Mouse (Mus musculus) gastrocnemius, adult 18-20 months (tissue): ENCODE data around the gene Anxa9. TPM values are rescaled to one million over a fixed set of nuclear protein-coding genes. Genes with fewer than 3 reads are reported as not detected.
"Not testable (repeated sequence)": the region's sequence is repeated elsewhere in the genome, so short reads cannot be mapped to it uniquely, and the experiment has no call there.

Source experiments
- DNase-seq: peaks from one replicate; pipeline ENCODE4 v3.0.0; 2021; ENCODE audit warnings: low spot score
- long read RNA-seq, 2 experiments: library from polyadenylated mRNA; stranded (forward); transcript quantifications; one replicate each; pipeline ENCODE4 v2.0.0; 2021
- total RNA-seq, 2 experiments: library from RNA; stranded (reverse); gene quantifications; 2 replicates each; pipeline ENCODE4 v1.2.3; 2021

Anxa9 gene
- total RNA-seq, result under 1 TPM in 1 of 2 experiments, not detected in 1; 0.17 TPM
- long read RNA-seq, experiment 1, result 0 reads
- long read RNA-seq, experiment 2, result 0 reads

DNA sequence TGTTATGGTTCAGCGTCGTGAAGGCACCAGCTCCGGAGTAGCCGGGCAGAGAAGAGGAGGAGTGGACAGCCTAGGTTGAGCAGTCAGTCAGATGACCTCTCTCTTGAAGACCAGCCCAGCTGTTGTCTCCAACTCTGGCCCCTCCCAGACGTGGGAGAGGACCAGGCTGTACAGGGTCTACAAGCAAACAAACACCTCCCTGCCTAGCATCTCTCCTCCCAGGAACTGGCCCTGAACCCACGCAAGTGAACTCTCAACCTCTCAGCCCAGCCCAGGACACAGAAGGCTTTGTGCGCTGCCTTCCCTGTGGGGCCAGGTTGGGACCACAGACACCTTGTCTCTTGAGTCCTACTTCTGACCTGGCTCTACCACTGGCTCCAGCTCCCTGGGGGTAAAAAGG, at the start of gene Anxa9:
Anxa9 (minus strand) TSS at position 77 of the 400 bp plus-strand sequence.
- no peak for DNase-seq

DNA sequence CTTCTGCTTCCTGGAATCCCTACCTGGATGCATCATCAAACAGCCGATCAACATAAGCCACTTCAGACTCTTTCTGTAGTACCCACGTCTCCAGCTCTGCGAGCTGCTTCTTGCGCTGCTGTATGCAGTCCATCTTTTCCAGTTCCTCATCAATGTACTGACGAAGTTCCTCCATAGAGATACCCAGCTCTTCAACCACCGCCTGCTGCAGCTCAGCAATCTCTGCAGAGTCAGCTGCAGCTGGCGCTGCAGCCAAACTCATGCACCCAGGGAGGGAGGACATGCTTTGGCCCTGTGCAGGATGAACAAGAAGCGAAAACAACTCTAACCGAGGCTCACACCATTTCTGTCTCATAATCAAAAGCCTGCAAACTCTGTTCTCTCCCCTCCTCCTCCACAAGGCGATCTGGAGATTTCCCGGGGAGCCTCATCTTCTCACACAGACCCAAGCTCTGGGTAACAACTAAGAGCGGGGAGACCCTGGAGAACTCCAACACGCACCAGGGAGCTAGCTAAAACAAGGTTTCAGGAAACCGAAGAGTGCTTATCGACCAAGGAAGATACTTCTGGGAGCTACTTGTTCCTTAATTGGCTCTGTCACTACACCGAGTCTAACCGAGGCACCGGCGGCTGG, 49.1 kb upstream of the Anxa9 start:
- DNase-seq, result not testable (repeated sequence)

DNA sequence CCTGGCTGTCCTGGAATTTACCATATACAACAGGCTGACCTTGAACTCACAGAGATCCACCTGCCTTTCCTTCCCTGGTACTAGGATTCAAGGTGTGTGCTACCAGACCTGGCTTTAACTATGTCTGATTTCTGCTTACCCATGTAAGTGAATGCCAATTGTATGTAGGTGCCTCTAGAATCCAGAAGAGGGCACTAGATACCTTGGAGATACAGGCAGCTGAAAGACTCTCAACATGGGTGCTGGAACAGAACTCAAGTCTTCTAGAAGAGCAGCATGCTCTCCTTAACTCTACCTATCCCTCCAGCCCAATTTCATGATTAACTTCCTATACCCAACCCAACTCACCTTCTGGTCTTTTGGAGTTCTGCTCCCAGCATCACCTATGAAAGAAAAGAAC, 42.5 kb upstream of the Anxa9 start:
- peak; percentile 35 for DNase-seq

DNA sequence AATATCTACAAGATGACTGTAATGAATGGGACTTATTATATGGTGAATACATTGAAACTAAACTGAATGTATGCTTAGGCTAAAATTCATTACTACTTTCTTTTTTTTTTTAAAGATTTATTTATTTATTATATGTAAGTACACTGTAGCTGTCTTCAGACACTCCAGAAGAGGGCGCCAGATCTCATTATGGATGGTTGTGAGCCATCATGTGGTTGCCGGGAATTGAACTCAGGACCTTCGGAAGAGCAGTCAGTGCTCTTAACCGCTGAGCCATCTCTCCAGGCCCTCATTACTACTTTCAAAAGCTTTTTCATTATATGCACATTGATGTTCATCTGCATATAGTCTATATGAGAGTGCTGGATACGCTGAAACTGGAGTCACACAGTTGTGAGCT, 41.4 kb upstream of the Anxa9 start:
- not testable (repeated sequence) for DNase-seq

DNA sequence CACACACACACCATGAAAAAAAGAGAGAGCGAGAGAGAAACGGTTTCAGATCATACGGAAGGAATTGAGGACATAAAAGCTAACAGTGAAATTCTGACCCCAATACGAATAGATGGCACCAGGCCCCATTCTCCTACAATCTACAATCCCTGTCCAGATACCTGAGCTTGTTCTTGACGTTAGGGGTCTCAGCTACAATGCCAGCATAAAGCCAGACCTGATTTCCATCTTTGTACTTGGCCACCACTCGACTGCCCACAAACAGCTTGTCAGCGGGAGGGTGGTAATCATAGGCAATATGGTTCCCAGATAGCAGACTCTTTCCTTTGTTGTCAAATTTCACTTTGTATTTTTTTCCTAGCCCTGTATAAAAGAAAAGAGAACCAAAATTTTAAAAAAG, 39.5 kb upstream of the Anxa9 start:
- no peak for DNase-seq

DNA sequence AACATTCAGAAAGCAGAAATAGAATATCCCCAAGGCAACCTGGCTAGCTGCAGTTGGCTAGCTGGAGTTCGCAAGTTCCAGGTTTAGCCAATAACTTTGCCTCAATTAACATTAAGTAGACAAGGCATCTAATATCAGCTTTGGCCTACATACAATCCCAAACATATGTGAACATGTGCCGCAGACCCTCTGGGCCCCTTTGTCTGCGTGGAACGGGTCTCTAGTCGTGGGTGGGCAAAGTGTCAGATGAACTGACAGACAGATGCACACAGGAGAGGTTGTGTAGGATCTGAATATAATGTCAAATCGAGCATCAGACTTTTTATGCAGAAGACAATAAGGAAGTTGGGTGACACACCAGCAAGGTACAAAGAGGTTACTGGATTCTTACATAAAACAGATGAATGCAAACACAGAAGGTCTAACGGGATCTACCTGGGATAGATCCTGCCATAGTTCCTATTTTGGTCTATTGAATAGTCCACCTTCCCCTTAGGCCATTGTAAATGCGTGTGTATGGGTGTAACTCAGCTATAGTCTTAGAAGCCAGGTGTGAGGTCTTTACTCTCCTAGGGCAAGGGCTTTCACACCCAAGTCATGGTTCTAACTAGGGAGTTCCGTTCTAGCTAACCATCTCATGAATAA, 36.5 kb upstream of the Anxa9 start:
- not testable (repeated sequence) for DNase-seq

DNA sequence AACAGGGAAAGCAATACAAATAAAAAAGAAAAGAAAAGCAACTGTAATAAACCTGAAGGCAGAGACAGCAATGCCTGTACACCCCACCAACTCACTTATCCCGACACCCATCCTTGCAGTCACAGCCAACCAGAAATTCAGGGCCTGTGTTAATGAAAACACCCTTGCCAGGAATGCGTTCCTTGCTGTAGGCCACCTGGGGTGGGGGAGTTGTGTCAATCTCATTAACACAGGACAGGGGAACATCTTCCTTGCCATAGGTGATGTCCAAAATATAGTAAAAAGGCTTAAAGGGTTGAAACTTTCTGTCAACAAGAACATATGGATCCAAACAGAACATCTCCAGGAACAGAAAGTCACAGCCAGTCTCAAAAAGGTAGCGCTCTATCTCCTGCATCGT, 31.3 kb upstream of the Anxa9 start:
- no peak for DNase-seq

DNA sequence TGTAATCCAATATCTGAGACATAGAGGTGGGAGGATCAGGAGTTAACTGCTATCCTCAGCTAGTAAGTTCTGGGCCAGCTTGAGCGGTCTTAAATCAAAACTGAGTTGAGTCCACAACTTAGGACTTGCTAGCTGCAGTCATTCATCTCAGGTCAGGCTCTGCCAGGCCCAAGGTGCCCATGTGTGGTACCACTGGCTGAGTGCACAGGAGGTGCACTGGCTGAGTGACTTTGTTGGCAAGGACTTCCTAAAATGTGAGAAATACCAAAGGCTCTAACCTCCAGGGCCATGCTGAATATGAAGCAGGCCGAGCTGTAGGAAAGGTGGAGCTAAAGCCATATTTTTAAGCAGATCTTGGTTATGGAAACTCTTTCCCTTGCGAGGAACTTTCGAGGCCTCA, 30.4 kb upstream of the Anxa9 start:
- DNase-seq, result no peak

DNA sequence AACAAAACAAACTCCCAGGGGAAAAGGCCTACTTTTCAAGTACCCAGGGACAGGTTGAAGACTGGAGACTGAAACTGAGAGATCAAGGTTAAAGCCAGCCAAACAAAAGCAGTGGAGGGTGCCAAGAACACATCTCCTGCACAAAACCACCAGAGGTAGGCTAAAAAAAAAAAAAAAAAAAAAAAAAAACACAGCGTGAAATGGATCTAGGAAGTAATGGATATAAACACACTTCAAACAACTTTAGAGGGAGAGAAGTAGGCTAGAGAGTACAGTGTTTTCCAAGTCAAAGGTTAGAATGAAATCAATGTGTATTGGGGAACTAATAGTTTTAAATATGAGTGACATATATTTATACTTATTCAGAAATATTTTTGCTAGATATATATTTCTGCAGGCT, 24.6 kb upstream of the Anxa9 start:
- DNase-seq, result no peak

DNA sequence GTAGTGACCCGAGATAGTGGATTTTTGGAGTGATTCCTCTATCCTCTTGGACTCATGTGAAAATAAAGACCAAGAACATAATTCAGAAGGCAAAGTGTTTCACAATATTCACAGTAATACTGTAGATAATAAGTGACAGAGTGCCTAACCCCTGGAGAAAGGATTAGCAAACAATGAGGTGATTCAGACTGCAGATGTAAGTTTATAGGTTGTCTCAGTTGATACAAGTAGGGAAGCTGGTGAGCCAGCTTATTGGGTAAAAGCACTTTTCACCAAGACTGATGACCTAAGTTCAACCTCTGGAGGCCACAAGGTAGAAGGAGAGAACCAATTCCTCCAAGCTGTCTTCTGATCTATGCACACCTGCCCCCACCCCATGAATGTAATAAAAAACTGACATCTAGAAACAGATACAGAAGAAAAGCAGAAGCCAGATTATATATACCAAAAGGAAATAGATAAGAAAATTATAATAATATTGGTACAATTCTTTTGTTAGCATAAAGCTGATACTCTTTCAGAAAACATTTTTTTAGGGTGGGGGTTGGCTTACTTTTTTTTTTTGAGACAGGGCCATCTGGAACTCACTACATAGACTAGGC, 21.9 kb upstream of the Anxa9 start:
- DNase-seq, result no peak

DNA sequence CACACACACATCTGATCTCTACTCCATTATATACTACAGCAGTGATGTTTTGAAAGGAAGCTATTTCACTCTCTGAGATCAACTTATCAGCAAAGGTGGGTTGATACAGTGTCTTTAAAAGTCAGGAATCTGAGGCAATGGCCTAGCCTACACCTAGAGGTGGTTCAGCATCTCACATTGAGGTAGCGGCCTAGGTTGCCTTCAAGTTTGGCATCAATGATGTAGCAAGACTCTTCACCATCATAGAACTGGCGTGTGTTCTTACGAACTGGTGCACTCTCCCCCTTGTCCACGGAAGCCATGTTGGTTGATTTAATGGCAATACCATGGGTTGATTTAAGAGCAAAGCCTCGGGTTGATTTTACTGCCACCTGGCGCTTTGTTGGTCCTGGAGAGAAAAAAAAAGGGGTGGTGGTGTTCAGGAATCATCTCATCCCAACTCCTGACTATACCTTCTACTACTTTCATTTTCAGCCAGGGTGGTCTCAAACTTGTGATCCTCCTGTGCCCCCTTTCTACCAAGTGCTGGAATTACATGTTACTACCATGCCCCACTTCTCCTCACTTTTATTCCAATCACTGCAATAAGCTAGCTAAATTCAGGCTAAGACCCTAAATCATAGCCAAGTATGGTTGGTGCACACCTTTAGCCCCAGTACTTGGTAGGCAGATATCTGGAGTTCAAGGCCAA, 17.6 kb upstream of the Anxa9 start:
- DNase-seq, result no peak

DNA sequence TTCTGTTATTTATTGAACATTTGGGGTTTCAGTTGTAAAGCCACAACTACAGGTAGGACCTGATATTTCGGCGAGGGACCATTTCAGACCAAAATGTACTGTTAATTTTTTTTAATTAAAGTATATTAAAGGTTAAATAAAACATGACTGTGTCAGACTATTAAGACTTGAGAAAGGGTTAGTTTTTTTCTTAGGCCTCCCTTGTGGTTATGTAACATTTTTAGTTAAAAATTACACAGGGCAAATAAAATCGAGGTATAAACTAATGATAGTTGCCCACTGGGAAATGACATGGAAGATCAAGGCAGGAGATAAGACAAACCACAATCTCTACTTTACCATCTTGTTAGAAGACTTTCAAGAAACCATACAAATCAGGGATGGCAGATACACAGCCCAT, 16.5 kb upstream of the Anxa9 start:
- DNase-seq, result no peak

DNA sequence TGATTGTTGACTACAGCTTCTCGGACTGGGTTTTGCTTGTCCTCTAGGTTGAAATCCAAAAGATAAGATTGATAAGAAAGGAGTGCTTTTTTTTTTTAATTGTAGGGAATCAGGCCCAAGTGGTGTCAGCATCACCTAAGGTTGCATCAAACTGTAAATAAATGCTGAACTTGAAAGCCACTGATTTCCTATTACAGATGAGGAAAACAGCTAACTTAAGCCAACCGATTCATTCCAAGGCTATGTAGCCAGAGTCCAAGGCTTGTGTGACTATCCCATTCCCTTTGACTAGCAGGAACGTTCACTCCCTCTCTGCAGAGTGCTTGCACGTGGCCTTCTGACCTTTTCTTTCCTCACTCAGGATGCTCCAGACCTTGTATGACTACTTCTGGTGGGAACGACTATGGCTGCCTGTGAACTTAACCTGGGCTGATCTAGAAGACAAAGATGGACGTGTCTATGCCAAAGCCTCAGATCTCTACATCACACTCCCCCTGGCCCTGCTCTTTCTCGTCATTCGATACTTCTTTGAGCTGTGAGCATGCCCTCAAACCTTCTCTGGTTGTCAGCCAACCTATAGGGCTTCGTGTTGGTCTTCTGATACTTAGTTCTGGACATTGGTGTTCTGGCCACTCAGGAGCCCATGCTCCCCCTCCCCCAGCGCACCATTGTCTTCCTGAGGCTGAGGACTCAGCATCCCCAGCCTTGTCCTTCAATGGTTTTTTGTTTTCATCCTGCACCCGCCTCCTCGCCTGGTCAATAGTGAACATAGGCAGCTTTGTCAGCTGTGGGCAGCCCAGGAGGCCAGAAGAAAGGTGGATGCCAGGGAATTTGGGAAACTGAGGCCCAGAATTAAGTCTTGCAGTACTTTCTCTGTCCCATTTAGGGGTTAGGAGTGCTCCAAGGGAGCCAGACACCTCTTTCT, 13.0 kb upstream of the Anxa9 start:
- no peak for DNase-seq

DNA sequence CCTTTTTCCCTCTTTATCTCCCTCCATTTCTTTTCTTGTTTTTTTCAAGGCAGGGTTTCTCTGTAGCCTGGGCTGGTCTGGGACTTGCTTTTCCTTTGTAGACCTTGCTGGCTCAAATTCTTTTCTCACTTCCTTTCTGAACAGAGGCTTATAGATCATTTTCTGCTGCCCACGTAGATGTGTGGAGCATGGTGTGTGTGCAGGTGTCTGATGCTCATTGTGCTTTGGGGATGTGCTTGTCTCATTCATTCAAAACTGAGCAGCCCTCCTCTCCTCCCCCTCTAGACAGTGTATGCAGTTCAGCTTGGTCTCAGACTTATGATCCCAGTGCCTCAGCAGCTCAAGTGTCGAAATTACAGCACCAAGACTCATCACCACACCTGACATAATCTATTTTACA, 12.1 kb upstream of the Anxa9 start:
- no peak for DNase-seq

DNA sequence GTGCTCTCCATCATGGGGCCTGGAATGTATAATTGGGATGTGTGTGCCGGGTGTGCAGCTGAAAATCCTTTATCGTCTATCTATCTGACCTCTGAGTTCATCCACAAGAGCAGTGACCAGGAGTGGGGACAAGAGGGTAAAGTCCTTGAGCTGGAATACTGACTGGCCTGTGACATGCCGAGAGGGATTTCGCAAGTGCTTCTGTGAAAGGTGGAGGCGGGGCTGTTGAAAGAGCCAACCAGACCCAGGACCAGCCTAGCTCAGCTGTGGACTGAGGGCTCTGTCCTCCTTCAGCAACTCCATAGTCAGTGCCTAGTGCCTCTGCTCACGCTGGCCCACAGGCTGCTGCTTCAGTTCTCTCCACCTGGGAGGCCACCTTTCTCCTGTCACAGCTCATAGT, 11.6 kb upstream of the Anxa9 start:
- DNase-seq, result peak; percentile 70

DNA sequence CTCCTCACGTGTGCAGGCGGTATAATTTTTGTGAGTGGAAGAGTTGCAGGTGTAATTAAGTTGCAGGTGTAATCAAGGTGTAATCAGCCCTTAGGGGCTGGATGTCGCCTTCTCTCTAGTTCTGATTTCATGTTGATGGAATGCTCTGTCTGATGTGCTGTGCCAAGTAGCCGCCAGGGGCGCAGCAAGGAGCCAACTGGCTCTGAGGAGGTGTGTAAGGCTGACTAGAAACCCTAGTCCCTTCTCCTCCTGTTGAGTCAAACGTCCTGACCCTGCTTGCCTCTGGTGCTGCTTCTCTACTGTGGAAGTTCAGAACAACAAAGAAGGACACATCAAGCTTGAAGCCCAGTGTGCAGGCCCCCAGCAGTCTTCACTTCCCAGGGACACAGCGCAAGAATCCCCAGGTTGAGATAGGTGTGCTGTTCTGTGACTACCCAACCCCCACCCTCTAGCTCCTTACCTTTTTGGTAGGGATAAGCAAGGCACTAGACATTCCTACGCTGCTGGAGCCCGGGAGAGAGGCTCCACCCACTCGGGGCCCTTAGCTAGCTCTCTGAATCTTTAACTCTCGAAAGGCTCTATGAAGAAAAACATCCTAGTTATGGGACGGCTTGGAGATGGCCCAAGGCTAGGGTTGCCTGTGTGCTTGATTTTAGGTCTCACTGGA, 10.6 kb upstream of the Anxa9 start:
- peak; percentile 67 for DNase-seq

DNA sequence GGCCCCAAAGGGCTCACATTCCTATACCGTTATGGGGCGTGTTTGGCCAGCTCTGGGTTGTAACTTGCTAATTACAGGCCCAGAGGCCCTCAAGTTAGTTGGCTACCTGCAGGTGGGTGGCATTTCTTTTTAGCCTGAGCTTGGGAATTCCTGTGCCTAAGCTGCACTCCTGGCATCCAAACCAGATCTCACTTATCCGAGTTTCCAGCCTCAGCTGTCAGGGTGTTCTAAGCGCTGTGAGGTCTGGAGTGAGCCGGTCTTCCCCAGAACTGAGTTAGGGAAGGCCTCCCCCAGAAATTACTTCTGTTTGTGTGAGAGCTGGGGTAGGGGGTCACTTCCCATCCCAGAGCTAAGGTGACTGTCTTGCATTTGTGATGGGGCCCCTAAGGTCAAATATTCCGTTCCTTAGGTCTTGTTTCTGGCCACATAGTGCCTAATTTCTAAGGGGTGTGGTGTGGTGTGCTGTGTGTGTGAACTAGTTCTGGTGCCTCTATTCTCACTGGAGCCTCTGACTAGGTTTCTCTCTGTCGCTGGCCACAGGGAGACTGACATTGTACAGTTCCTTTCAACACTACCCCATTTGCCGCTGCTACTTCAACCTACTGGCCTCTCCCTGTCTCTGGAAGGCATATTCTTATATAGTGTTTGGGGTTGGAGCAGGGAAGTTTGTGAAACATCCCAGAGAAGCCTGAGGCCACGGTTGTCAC, 9.0 kb upstream of the Anxa9 start:
- DNase-seq, result no peak

DNA sequence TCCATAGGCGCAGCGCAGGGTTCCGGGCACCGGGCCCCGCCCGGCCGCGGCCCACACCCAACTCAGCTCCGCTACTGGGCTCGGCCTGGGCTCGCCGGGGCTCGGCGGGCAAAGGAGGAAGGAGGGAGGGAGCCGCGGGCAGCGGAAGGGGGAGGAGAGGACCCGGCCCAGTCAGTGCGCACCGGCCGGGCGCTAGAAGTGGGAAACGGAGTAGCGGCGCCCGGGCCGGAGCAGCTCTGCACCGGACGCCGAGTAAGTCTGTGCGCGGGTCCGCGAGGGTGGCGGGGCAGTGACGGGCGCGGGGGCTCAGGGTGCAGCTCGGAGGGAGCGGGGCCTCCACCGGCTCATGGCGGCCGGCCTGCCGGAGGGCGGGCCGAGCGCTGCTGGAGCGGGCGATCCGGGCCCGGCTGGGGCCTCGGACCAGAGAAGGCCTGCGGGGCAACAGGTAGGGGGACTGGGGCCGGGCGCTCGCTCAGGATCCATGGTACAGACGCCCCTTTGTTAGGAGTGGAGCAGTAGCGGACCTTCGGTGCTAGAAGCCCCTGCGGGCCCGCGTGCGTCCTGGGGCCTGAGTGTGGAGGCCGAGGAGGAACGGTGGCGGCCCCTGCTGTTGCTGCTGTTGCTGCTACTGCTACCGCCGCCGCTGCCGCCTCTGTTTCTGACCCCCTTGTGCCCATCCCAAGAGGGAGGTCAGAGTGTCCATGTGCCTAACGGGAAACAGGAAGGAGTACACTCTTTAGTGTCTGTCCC, 8.3 kb upstream of the Anxa9 start:
- peak; percentile 91 for DNase-seq

DNA sequence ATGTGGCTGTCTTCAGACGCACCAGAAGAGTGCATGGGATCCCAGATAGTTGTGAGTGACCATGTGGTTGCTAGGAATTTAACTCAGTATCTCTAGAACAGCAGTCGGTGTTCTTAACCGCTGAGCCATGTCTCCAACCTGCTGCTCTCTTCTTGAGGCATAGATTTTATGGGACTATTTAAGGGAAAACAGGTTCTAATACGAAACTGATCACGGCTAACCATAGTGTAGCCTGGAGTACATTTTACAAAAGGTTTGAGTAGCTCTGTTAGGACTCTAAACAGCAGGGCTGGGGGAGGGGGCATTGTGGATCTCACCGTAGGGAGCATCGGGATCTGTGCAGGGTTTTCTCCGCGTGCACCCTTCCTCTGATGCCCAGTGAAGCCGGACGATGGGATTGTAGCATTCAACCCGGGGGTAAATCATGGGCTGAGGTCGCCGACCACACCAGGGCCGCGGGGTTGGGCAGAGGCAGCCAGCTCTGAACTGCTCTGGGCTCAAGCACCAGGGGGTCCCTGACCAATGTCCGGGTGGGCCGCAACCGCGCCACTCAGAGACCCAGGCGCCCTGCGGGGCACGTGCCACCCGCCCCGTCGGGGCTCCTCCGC, 7.6 kb upstream of the Anxa9 start, which contains the start of gene Cers2:
Cers2 (plus strand) TSS at position 306 of the 608 bp plus-strand sequence.
- no peak for DNase-seq
